Mouse (Mus musculus) liver, adult 2 months (tissue): Measurements from ENCODE around the gene Sema6d.

Experiments used
- CTCF ChIP-seq: fragments of 200-500 bp; IDR thresholded peaks from 2 replicates; pipeline ENCODE4 v1.5.1; 2011; ENCODE audit warnings: low read depth, low read length, control low read depth
- POLR2A ChIP-seq: fragments of 200-500 bp; IDR thresholded peaks from 2 replicates; pipeline ENCODE4 v1.6.1; 2011; ENCODE audit warnings: low read length, control low read depth; ENCODE audit not compliant: insufficient read depth; ENCODE audit errors: extremely low read depth

DNA sequence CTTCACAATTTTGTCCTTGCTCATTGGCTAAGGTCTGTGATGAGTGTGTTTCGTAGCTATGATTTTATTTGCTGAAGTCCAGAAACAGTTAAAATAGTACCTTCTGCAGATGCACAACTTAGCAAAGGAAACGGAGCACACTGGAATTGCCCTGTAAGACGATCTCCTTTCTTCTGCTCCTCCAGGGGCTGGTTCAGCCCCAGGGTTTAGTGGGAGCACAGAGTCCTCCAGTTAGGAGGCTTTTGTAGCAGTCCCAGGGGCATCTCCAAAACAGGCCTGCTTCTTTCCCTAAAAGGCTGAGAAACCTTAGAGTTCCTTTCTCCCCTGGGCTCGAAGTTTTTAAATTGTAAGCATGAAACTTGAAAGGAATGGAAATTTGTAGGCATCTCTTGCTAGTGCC is 616.0 kb downstream of the Sema6d start:
- TF ChIP-seq CTCF (no peak), POLR2A (no peak)
